Mouse (Mus musculus): ENCODE data around the gene Chek1. TPM values are rescaled to one million over a fixed set of nuclear protein-coding genes. Genes with fewer than 3 reads are reported as not detected.

Chek1 gene
- polyA plus RNA-seq, 1 experiment from 2014 or later: 40.8 TPM

DNA sequence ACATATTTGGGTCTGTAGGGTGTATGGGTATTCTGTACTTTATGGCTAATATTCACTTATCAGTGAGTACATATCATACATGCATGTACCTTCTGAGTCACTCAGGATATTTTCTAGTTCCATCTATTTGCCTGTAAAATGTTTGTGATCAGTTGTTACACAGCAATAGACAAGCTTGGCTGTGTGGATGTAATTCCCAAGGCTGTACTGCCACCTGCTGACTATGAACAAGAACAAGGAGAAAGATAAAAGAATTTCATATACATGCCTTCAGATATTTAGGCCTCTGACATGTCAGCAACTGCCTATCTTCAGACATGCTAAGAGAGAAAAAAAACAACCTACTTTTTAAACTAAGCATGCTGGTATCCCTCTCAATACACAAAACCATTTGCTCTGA, 39.5 kb downstream of the Chek1 start:
- no peaks in the 10 kb centered on the region for H3K36me3 ChIP-seq
- H3K4me3 ChIP-seq: no peak overlapping the region
- no peaks in the 10 kb centered on the region for H3K9me3 ChIP-seq
- no peaks in the 10 kb centered on the region for H3K27me3 ChIP-seq
- no peak for ATAC-seq (ENCODE audit: low FRiP score, low read depth)
- H3K27ac ChIP-seq: no peak overlapping the region
- H3K4me2 ChIP-seq (replicated peaks): no peak overlapping the region
- H3K4me1 ChIP-seq: no peaks in the 10 kb centered on the region
- H3K9ac ChIP-seq: no peak overlapping the region

DNA sequence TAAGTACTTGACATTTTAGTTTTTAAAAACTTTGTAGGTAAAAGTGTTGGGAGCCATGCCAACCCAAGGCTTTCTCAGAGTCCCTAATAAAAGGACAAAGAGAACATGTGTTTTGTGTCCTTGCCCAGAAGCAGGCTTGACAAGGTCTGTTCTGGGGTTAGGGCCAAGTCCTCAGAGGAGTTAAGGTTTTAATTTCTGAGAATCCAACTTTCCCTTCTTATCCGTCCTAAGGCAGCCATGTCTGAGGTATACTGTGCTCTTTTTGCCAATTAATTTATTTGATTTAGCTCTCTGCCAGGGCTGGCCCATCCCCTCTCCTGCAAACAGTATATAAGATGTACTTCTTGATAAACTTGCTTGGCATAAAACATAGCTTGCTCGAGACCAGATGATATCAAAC, 45.4 kb downstream of the Chek1 start:
- no peak overlapping the region for H3K4me3 ChIP-seq
- WGBS: 64% methylated on average over 2 of the region's 2 CpGs
- no peak overlapping the region for H3K27ac ChIP-seq
- no peak for ATAC-seq (ENCODE audit: low FRiP score, low read depth)
- H3K27me3 ChIP-seq: no peaks in the 10 kb centered on the region
- H3K36me3 ChIP-seq: no peaks in the 10 kb centered on the region
- no peak overlapping the region for H3K4me2 ChIP-seq (replicated peaks)
- no peak overlapping the region for H3K9ac ChIP-seq
- H3K4me1 ChIP-seq: no peaks in the 10 kb centered on the region
- no peaks in the 10 kb centered on the region for H3K9me3 ChIP-seq

Other genes with a start within 250 kb of the Chek1 start
- not detected in 2 replicates for gene Gm5615, start 185.1 kb downstream of the Chek1 start, polyA plus RNA-seq (2015; fragmentation: Nextera tagmentation; extraction: Ambion mirVana)
- not detected in 2 replicates for gene Gm17689, start 144.4 kb downstream of the Chek1 start, polyA plus RNA-seq (2015; fragmentation: Nextera tagmentation; extraction: Ambion mirVana)
- gene A630095E13Rik, start 83.7 kb downstream of the Chek1 start, polyA plus RNA-seq (2015; fragmentation: Nextera tagmentation; extraction: Ambion mirVana): not detected in 2 replicates
- gene Acrv1, start 33.8 kb downstream of the Chek1 start, polyA plus RNA-seq (2015; fragmentation: Nextera tagmentation; extraction: Ambion mirVana): not detected in 2 replicates
- gene Stt3a, start 40.6 kb upstream of the Chek1 start, polyA plus RNA-seq (2015; fragmentation: Nextera tagmentation; extraction: Ambion mirVana): 286 and 293 TPM in 2 replicates
- 102 and 103 TPM in 2 replicates for gene Ei24, start 70.3 kb upstream of the Chek1 start, polyA plus RNA-seq (2015; fragmentation: Nextera tagmentation; extraction: Ambion mirVana)
- gene Fez1, start 94.8 kb upstream of the Chek1 start, polyA plus RNA-seq (2015; fragmentation: Nextera tagmentation; extraction: Ambion mirVana): 33.1 and 36.7 TPM in 2 replicates